Mouse (Mus musculus) kidney, postnatal 10 days (tissue): ENCODE data around the gene Gm20716.

Experiments
- DNase-seq: peaks from one replicate; pipeline ENCODE4 v3.0.0; 2021; ENCODE audit warnings: mixed read lengths

Gene Gm20716

DNA sequence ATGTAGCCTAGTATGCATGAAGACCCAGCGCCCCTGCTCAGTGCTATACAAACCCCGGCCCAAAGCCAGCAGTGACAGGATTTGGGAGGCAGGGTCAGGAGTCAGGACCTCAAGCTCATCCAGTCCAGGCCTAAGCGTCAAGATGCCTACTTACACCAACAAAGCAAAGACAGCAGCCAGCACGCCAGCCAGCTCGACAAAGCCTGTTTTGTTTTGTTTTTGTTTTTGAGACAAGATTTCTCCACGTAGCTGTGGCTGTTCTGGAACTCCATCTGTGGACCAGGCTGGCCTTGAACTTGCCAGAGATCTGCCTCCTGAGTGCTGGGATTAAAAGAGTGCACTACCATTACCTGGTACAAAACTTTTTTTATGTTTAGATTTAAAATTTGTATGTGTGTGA is 6.8 kb downstream of the Gm20716 start:
- DNase-seq: no peak

DNA sequence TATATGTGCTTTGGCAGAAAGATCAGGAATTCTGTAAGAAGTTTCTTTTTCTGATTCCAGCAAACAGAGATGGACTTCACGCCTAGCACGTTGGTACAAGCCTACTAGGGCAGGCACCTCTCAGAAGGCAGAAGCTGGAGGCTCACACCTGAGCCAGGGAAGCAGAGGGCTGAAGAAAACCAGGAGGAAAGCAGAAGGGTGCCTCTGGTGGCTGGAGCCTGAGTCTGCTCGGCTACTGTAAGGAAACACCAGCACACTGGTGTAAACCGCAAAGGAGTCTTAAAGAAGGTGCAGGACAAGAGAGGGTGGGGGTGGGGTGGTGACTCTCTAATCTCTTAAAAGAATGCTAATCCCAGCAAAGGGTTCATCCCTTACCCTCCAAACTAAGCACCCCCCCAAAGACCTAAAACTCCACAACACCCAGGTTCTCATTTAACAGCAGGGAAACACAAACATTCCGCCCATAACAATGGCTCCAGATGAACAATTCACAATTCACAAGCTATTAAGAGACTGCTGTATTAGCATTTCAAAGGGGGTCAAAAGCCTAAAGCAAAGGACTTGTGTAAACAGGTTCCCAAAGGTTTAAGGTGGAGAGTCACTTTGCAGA is 16.3 kb downstream of the Gm20716 start:
- DNase-seq: no peak

DNA sequence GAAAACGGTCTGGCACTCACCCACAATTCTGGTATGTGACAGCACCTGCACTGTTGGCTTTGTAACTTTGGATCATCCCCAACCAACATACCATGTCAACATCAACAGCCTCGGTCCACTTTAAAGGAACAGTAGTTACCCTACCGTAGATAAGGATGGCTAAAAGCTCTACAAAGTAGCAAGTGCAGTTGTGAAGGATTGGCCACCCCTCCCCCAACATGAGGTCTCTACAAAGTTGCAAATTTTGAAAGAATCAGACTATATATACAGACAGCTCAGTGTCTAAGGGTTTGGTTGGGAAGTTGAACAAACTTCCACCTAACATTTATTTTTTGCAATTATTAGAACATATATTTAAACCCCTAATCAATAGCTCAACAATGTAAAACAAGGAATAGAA is 22.3 kb downstream of the Gm20716 start:
- peak; percentile 30 for DNase-seq

GRCm38 (mm10) chr2:168206725-168207644 is 23.2 kb downstream of the Gm20716 start, which contains the start of gene Adnp:
Gene Adnp, minus strand, starts transcription at chr2:168207112.
- DNase-seq: peak; percentile 98

- peak; percentile 55 for DNase-seq
These were observed 24.2 kb downstream of the Gm20716 start for GRCm38 (mm10) chr2:168205681-168206631.

DNA sequence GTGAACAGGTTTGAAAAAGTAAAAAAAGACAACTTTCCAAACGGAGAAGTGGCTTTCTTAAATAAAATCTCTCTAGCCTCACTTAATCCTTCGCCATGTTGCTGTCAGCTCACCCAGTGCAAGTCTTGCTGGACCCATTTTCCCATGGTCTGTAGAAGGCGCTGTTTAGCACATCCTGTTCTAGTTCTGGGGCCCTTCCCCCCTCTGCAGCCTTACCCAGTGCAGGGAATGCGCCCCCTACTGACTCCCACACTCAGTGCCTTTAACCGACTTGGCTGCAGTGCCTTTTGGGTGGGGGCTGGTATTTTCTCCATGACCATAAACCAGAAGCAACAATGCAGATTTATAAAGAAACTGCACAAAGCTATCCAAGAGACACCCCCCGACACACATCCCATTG is 24.9 kb downstream of the Gm20716 start:
- peak; percentile 94 for DNase-seq

GRCm38 (mm10) chr2:168204476-168204999 is 25.6 kb downstream of the Gm20716 start:
- no peak for DNase-seq

- no peak for DNase-seq
These were observed 30.0 kb downstream of the Gm20716 start for GRCm38 (mm10) chr2:168200014-168200691.

DNA sequence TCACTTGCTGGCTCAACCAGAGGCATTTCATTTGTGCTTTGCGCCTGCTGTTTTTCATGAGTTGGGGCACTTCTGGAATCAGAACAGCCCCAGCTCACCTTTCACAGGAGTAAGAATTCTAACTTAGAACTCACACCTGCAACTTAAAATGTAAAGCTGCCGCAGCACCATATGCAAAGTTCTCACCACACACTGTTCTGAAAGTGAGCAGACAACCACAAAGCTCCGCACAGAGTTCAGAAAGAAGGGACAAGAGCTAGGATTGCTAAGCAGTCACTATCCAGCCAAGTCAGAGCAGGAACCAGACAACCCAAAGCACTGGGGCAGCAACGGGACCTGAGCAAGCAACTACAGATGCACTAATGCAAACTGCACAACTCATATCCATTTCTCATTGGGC is 30.7 kb downstream of the Gm20716 start:
- DNase-seq: no peak

GRCm38 (mm10) chr2:168198421-168198820 is 31.7 kb downstream of the Gm20716 start:
- no peak for DNase-seq

DNA sequence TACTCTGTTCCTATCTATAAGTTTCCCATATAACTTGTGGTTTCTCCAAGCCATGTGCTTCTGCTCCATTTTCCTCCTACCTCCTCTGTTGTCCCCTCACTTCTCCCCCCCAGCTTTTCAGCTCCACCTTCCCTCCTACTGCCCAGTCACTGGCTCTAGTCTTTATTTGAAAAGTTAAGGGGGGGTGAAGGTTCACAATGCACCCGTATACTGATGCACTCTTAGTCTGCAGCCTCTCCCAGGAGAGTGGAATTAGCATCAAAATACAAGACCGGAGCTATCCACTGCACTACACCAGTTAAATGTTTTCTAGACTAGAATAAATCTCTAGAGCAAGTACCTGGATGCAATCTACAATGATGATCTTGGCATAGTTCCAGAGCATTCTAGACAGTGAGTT is 34.4 kb downstream of the Gm20716 start:
- no peak for DNase-seq

- no peak for DNase-seq
These were observed 36.5 kb downstream of the Gm20716 start for GRCm38 (mm10) chr2:168193685-168194084.

GRCm38 (mm10) chr2:168191856-168192255 is 38.3 kb downstream of the Gm20716 start:
- no peak for DNase-seq

- DNase-seq: no peak
These were observed 54.2 kb downstream of the Gm20716 start for GRCm38 (mm10) chr2:168175946-168176345.

DNA sequence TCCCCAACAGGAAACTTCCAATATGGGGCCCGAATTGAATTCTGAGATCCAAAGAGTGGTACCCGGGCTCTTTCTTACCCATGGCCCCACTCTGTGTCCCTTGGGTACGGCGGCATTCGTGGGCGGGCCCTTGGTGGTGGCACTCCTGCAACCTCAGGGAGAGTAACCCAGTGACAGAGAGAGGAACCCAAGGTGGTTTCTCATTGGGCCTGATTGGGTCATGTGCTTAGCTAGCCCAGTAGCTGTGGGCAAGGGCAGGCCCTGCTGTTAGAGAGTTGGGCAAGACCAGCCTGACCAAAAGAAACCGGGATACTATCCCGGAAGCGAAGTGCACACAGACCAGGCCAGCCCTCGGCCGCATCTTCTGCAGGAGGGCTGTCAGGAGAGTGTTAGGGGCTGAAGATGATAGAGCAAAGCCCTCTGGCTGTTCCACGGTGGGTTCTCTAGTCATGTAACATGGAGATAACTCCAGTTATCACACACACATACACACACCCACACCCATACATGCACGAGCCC is 59.9 kb downstream of the Gm20716 start:
- peak; percentile 79 for DNase-seq

DNA sequence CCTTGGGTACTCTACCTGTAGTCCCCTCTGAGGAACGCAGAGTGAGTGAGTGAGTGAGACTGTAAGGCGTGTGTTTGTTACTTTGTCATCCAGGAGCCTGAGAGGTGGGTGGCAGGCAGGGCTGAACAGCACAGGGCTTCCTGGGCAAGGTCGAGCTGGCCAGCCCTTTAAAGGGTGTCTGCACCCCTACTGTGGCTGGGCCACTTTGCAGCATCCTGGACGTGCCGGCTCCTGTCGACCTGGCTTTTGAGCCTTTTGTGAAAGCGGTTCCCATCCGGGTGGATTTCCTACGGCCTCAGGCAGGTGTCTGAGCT is 60.4 kb downstream of the Gm20716 start:
- DNase-seq: peak; percentile 45

GRCm38 (mm10) chr2:168168892-168169799 is 61.0 kb downstream of the Gm20716 start:
- DNase-seq: peak; percentile 73

GRCm38 (mm10) chr2:168167781-168168180 is 62.4 kb downstream of the Gm20716 start:
- DNase-seq: no peak

DNA sequence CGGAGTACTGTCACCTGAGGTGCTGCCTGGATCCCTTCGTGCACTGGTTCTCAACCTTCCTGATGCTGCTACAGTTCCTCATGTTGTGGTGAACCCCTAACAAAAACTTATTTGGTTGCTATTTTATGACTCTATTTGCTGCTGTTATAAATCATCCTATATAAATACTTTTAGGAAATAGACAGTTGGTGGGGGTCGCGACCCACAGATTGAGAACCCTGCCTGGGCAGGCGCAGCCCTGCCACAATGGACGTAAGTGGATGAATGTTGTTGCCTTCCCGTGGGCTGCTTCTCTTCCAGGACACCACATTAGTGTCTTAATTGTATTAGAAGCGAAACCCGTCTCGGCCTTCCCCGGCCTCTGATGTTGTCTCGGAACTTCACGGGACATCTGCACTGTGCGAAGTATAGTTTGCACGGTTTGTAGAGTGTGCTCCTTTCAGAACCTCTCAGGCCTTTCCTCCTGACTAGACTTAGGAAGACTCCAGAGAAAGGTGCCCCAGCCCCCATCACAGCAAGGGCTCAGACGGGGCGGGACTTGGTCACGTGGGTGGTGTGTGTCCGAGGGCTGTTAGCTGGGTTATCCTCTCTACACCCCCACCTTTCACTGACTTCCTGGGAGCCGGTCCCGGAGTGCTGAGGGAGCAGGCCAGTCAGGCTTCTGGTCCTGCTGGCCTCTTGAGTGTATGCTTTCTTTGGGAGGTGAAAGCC is 63.3 kb downstream of the Gm20716 start:
- DNase-seq: peak; percentile 75

DNA sequence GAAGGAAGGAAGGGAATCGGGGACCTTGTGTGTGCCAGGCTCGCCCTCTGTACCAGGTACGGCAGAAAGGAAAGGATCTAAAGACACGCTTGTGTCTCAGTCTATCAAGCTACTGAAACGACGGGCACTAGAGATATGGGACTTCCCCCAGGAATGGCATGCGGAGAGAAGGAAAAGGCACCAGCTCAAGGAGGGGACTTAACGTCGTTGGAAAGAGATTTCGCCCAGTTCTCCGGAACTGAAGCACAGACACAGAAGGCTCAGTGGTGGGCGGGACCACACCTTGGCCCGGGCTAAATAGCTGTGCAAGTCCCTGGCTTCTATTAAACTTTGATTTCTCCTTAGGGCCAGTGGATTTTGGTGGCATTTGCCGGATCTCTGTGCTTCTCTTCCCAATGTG is 68.2 kb downstream of the Gm20716 start:
- no peak for DNase-seq
